Mouse (Mus musculus) olfactory bulb, adult 2 months (tissue): ENCODE measurements around the gene Lifr. TPM values are rescaled to one million over a fixed set of nuclear protein-coding genes. Genes with fewer than 3 reads are reported as not detected.
A peak's percentile ranks its signal among the peaks of the same experiment; 100 is the strongest.

Source experiments
- H3K27ac ChIP-seq: fragments of 200-500 bp; 2 replicates; pipeline ENCODE4 v1.5.1; 2012; ENCODE audit warnings: low read depth, low read length; ENCODE audit not compliant: insufficient read depth
- H3K4me1 ChIP-seq: fragments of 200-500 bp; 2 replicates; pipeline ENCODE4 v1.6.1; 2012; ENCODE audit warnings: low read length; ENCODE audit not compliant: control insufficient read depth, insufficient read depth
- H3K4me3 ChIP-seq: fragments of 200-500 bp; 2 replicates; pipeline ENCODE4 v1.5.1; 2012; ENCODE audit warnings: mild to moderate bottlenecking, low read depth, low read length, moderate library complexity; ENCODE audit not compliant: insufficient read depth
- CTCF ChIP-seq: fragments of 200-500 bp; IDR thresholded peaks from 2 replicates; pipeline ENCODE4 v1.5.1; 2012; ENCODE audit warnings: low read depth, mild to moderate bottlenecking, low read length, moderate library complexity; ENCODE audit not compliant: insufficient read depth
- POLR2A ChIP-seq: fragments of 200-500 bp; IDR thresholded peaks from 2 replicates; pipeline ENCODE4 v1.6.1; 2012; ENCODE audit warnings: mild to moderate bottlenecking, low read depth, low read length, moderate library complexity; ENCODE audit not compliant: insufficient read depth
- WGBS: fragments of 180-500 bp; shearing (Covaris S2); methylation state at CpG from one replicate; pipeline ENCODE4 v1.1.7; 2018; 5-methylcytosine and 5-hydroxymethylcytosine counted together
- polyA plus RNA-seq: library from polyadenylated mRNA; stranded (reverse); fragments of >200 nt; gene quantifications from 2 replicates; pipeline ENCODE4 v1.2.4, GENCODE M21; 2012; ENCODE audit warnings: low replicate concordance; ENCODE audit not compliant: missing spikeins, insufficient read depth, insufficient read length

Lifr gene
- polyA plus RNA-seq, 1 experiment = not detected

DNA sequence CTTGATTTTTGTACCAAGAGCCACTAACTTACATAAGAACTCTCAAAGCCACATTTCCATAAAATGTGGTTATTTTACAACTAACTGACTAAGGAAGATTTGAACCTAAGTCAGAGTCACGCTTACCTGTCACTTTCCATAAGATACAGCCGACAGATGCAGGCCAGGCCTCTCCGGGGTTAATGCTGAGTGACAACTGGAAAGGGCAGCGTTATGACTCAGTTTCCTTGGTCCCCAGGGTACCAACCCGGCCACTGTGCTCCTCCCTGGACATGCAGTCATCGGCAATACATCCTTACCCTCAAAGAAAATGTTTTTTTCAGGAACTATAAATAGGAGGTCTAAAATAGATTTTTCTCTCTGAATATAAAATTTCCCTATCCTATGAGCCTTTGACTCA is 109.9 kb downstream of the Lifr start:
- Histone ChIP-seq H3K4me3 (no peak overlapping the region), H3K4me1 (peaks cover 17% of the 10 kb centered on the region), H3K27ac (no peak overlapping the region)
- TF ChIP-seq POLR2A = no peak
- TF ChIP-seq CTCF = no peak
- WGBS = 78% methylated on average over 6 of the region's 6 CpGs

DNA sequence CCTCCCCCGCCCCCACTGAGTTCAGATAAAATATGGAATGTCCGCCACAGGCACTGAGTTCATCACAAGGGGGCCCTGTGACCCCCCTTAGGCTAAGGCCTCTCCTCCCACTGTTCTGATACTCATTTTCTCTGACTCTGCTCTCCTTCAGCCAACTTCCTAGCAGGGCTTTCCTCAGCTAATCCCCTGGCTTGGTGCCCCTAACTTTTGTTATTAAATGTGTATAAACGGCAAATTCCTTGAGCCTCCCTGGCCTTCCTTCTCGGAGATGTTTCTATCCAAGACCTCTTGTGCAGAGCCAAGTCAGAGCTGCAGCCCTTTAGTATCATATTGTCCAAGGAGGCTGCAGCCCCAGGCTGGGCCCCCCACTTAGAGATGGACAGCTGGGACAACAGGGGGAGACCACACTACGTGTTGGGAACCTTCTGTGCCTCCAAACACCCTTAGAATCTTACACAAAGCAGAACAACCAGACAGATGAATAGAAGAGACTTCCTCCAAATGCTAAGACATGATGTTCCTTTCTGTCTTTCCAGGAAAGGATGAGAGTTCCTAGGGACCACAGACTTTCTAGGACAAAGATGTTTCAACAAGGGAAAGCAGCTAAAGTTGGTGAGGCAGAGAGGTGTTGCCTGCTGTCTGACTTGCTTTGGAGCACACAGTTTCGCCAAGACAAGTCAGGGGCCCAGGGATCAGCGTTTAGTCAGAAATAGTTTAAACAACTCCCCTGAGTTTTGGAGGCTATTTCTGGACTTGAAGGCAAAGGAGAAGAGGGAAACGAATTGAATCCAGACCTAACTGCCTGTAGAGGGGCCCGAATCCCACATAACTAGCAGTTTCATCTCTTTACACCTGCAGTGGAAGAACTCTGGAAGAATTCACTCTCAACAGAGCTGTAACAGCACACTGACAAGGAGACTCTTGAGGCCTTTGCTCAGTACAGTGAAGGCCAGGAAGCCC is 111.3 kb downstream of the Lifr start:
- Histone ChIP-seq H3K4me3 (no peak overlapping the region), H3K27ac (0 out of 2 replicates have a peak overlapping the region, but pooled peaks have one; percentile 17), H3K4me1 (peaks cover 26% of the 10 kb centered on the region)
- TF ChIP-seq CTCF (no peak), POLR2A (no peak)
- WGBS = 60% methylated on average over 9 of the region's 9 CpGs

DNA sequence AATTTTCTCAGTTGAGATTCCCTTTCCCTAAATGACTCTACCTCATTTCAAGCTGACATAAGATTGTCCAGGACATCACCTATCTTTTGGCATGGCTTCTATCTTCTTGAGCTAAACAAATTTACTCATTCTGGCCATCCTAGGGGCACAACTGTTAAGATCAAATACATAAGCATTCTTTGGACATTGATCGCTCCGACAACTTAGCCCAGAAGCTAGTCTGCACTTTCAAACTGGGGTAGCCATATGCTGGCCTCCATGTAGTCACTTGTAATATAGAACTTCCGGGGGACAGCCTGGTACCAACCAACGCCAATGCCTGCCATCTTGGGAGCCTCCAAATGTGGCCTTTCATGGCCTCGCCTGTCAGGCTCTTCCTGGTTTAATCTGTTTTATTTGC is 112.6 kb downstream of the Lifr start:
- H3K4me3 ChIP-seq = no peak overlapping the region
- H3K4me1 ChIP-seq = peaks cover 31% of the 10 kb centered on the region
- 95% methylated on average over 5 of the region's 5 CpGs for WGBS
- no peak for TF ChIP-seq POLR2A
- no peak for TF ChIP-seq CTCF
- H3K27ac ChIP-seq = no peak overlapping the region

DNA sequence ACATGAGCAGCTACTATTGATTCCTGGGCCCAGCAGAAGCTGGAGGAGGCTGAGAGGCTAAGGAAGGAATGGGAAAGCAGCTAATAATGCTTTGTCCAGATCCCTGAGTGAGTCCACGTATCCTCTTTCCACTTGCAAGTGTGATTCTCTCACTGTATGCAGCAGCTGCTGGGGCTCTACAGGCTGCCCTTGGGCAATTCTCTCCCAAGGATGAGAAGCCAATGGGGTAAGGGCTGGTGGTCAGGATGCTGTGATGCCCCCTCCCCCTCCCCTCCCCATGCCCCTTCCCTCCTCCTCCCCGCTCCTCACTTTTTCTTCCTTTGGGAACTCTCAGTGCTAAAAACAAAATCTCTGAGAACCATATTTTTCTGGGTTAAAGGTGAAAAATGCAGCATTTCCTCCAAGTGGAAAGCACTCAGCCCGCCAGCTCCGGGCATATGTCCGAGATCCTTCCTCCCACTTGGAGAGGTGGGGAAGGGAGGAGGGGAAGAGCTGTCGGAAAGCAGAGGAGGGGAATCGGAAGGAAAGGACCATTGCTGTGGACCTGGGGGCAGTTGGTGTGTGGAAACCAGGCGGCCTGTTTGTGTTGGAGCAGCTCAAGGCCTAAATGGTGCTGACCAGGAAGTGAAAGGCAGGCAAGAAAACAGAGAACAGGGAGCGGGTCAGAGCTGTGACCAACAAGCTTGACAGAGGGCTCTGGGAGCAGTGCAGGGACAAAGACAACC is 113.4 kb downstream of the Lifr start:
- WGBS = 83% methylated on average over 9 of the region's 9 CpGs
- TF ChIP-seq POLR2A (no peak), CTCF (no peak)
- Histone ChIP-seq H3K4me1 (peaks cover 33% of the 10 kb centered on the region), H3K27ac (no peak overlapping the region), H3K4me3 (no peak overlapping the region)

DNA sequence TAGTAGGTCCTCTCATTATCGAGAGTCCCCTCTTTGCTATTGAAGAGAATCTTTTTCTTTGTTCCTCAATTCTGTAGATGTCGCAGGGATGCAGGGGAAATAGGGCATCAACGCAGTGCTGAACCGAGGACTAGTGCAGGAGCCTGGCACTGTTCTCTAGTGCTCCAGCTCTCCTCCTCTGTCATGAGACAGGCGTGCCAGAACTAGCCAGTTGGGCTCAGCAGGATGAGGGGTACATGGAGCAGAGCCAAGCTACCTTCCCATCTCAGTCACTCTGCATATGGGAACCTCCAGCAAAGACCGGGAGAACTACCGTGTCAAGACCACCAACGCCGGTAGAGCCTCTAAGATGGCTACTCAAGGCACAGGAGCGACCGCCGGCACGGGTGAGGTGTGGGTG is 114.5 kb downstream of the Lifr start:
- TF ChIP-seq POLR2A (no peak), CTCF (no peak)
- Histone ChIP-seq H3K4me3 (no peak overlapping the region), H3K27ac (no peak overlapping the region), H3K4me1 (peaks cover 31% of the 10 kb centered on the region)
- 79% methylated on average over 13 of the region's 13 CpGs for WGBS

DNA sequence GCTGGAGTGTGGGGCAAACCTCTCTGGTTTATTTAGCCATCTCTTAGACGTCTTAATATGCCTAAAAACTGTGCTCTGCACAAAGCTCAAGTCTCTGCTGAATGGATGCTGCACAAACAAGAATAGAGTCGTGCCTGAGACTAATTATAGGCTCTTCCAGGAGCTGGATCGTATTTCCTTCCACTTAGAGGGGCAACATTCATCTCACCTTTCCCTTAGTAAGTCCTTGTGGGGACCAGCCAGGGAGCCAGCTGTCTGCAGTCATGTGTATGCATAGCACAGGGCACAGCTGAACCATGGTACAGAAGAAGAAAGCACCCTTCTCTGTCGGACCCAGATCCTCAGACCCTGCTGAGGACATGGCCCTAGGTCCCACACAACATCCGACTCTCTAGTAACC is 115.7 kb downstream of the Lifr start:
- 36% methylated on average over 5 of the region's 5 CpGs for WGBS
- Histone ChIP-seq H3K27ac (no peak overlapping the region), H3K4me1 (peaks cover 27% of the 10 kb centered on the region), H3K4me3 (no peak overlapping the region)
- TF ChIP-seq CTCF (no peak), POLR2A (no peak)

DNA sequence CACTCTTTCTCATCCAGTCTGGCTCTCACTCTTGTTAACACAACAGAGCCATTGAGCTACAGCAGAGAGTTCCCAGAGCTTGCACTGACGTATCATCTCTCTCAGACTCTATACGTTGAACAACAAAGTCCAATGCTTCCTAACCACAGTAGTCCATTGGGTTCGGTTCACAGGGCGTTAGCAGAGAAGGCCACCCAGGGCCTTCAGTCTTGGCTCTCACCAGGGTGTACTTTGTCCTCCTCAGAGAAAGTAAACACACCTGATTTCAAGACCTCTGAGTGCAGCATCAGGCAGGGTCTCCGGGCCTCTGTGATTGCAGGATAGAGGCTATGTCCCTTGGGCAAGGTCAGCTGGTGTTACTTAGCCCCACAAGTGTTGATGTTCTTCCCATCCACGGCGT is 116.9 kb downstream of the Lifr start:
- WGBS = 94% methylated on average over 7 of the region's 7 CpGs

DNA sequence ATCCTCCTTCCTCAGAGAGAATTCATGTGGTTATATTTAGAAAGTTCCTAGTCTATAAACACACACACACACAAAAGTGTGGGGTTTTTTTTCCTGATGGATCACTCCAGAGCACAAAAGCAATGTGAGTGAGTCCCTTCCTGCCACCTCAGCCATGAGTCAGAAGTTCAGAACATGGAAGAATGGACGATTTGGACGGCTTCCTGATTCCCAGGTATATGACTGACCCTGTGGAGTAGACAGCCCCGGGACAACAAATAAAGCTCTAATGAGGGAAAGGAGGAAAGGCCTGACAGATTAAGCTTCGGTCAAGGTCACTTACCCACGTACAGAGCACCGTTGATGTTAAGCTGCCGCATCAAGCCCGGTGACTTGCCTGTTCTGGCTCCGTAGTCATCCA is 117.8 kb downstream of the Lifr start:
- peaks cover 21% of the 10 kb centered on the region for H3K4me1 ChIP-seq
- H3K4me3 ChIP-seq = no peak overlapping the region
- no peak for TF ChIP-seq CTCF
- TF ChIP-seq POLR2A = no peak
- 79% methylated on average over 9 of the region's 9 CpGs for WGBS
- no peak overlapping the region for H3K27ac ChIP-seq

More for the DNA sequence above, 116.9 kb downstream of the Lifr start:
- no peak overlapping the region for H3K4me3 ChIP-seq
- H3K4me1 ChIP-seq = peaks cover 21% of the 10 kb centered on the region
- H3K27ac ChIP-seq = no peak overlapping the region
- TF ChIP-seq POLR2A = no peak
- no peak for TF ChIP-seq CTCF

DNA sequence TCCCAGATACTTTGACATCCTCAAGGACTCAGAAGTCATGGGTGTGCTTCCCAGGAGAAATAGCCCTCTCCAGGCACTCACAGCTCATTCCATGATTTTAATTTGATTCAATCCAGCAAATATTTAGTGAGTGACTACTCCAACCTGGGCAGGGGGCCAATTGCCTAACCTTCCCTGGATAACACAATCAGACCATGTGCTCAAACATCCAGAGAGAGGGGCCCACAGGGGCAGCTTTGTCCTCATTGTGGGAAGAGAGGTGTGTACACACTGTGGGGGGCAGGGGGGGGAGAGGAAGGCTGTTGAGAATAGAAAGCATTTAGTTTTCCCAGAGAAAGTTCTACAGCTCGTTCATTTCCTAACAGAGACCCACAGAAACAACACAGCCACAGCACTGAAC is 123.3 kb downstream of the Lifr start:
- Histone ChIP-seq H3K4me1 (no peaks in the 10 kb centered on the region), H3K4me3 (no peak overlapping the region), H3K27ac (no peak overlapping the region)
- 10% methylated on average over 1 of the region's 1 CpGs for WGBS
- TF ChIP-seq POLR2A = no peak
- TF ChIP-seq CTCF = no peak
